Mouse (Mus musculus): ENCODE data around the gene Elmo1.

GRCm38 (mm10) chr13:20120723-20121122, 30.3 kb downstream of the Elmo1 start:
- TF ChIP-seq GATA1 (IDR thresholded peaks at IDR 0.05; ENCODE audit: low read length), result no peak
- TF ChIP-seq TAL1 (IDR thresholded peaks at IDR 0.05; ENCODE audit: low read length), result no peak
